Mouse (Mus musculus): ENCODE results near the gene D630003M21Rik. TPM values are rescaled to one million over a fixed set of nuclear protein-coding genes. Genes with fewer than 3 reads are reported as not detected.
A peak's percentile ranks its signal among the peaks of the same experiment; 100 is the strongest.

Gene D630003M21Rik
- total and polyA plus RNA-seq, 2 experiments from 2014 or later, result 1.1 to 5.5 TPM

DNA sequence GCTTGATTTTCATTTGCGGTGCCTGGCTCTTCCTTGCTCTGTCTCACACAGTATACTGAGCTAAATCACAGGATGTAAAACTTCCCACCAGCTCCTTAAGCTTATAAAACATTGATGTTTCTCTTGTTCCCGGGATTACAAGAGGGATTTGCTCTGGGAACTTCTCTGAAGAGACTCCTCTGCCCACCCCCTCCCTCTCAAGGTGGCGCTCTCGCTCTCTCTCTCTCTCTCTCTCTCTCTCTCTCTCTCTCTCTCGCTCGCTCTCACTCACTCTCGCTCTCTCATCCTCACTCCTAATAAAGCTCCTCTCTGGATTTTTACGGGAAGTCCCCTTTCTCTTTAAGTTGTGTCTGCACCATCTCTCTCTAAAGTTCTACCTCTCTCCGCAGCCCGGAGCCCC lies 18.1 kb downstream of the D630003M21Rik start:
- ATAC-seq (ENCODE audit: low FRiP score), result no peak
- no peaks in the 10 kb centered on the region for H3K27me3 ChIP-seq (ENCODE audit: insufficient read depth, low read length)
- DNase-seq (ENCODE audit: low spot score), result no peak
- no peaks in the 10 kb centered on the region for H3K9me3 ChIP-seq (ENCODE audit: low read length)
- peak; percentile 18; the same call in 1 of the 2 replicates for TF ChIP-seq CTCF (IDR thresholded peaks at IDR 0.05)
- H3K4me3 ChIP-seq (ENCODE audit: low read depth, low read length), result no peak overlapping the region
- no peak overlapping the region for H3K27ac ChIP-seq (ENCODE audit: low read depth, low read length)
- no peak overlapping the region for H3K9ac ChIP-seq (replicated peaks; ENCODE audit: low read length, poor library complexity, severe bottlenecking)
- no peaks in the 10 kb centered on the region for H3K36me3 ChIP-seq (ENCODE audit: insufficient read depth, low read length)
- 18% methylated on average over 10 of the region's 10 CpGs for WGBS
- H3K4me1 ChIP-seq (ENCODE audit: insufficient read depth, low read length), result no peaks in the 10 kb centered on the region
- H3K4me2 ChIP-seq (ENCODE audit: low read depth, low read length, poor library complexity, severe bottlenecking), result no peak overlapping the region

DNA sequence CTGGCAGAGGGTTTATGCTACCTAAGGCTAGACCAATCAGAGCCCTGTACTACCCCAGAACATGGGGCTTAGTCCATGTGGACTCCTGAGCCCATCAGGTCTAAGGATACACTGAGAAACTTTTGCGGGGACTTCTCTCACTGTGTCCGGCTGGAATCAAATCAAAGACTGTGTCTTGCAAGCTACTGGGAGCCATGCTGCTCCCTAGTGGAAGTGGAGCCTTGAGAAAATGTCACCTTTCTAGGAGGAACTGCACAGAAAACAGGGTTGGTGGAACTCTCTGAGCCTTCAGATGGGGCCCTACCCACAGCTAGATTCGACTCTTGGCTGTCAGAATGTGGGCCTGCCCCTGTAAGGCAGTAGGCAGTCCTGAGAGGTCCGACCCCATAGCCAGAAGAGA lies 18.5 kb downstream of the D630003M21Rik start:
- TF ChIP-seq CTCF (IDR thresholded peaks at IDR 0.05), result peak; percentile 44
- Histone ChIP-seq H3K9me3 (ENCODE audit: low read length) (no peaks in the 10 kb centered on the region), H3K4me1 (ENCODE audit: insufficient read depth, low read length) (no peaks in the 10 kb centered on the region), H3K9ac (replicated peaks; ENCODE audit: low read length, poor library complexity, severe bottlenecking) (no peak overlapping the region), H3K27ac (ENCODE audit: low read depth, low read length) (no peak overlapping the region), H3K36me3 (ENCODE audit: insufficient read depth, low read length) (no peaks in the 10 kb centered on the region), H3K27me3 (ENCODE audit: insufficient read depth, low read length) (no peaks in the 10 kb centered on the region), H3K4me2 (ENCODE audit: low read depth, low read length, poor library complexity, severe bottlenecking) (no peak overlapping the region), H3K4me3 (ENCODE audit: low read depth, low read length) (no peak overlapping the region)
- WGBS, result 45% methylated on average over 4 of the region's 4 CpGs
- DNase-seq (ENCODE audit: low spot score) (no peak), ATAC-seq (ENCODE audit: low FRiP score) (no peak)

DNA sequence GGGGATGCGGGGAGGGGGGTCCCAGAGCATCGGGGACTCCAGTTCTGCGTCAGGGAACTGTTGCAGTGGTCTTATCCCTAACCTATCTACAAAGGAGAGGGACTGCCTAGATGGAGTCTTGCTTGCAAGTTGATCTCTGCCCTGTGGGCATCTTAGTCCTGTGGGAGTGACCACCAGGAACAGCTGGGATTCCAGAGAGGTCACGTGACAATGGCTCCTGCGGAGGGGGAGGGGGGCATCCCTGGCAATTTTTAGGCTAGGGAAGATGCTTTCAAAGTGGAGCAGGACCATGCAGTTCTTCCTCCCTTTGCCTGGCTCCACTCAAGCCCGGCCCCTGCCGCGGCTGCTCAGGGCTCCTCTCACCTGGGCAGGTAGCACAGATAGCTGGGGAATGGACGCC lies 19.2 kb downstream of the D630003M21Rik start:
- H3K4me1 ChIP-seq (ENCODE audit: insufficient read depth, low read length), result no peaks in the 10 kb centered on the region
- H3K36me3 ChIP-seq (ENCODE audit: insufficient read depth, low read length), result no peaks in the 10 kb centered on the region
- DNase-seq (ENCODE audit: low spot score), result no peak
- no peak for ATAC-seq (ENCODE audit: low FRiP score)
- no peak overlapping the region for H3K4me3 ChIP-seq (ENCODE audit: low read depth, low read length)
- no peaks in the 10 kb centered on the region for H3K27me3 ChIP-seq (ENCODE audit: insufficient read depth, low read length)
- H3K4me2 ChIP-seq (ENCODE audit: low read depth, low read length, poor library complexity, severe bottlenecking), result no peak overlapping the region
- H3K9me3 ChIP-seq (ENCODE audit: low read length), result no peaks in the 10 kb centered on the region
- H3K9ac ChIP-seq (replicated peaks; ENCODE audit: low read length, poor library complexity, severe bottlenecking), result no peak overlapping the region
- H3K27ac ChIP-seq (ENCODE audit: low read depth, low read length), result no peak overlapping the region
- TF ChIP-seq CTCF (IDR thresholded peaks at IDR 0.05), result no peak
- 70% methylated on average over 9 of the region's 9 CpGs for whole genome bisulfite sequencing

DNA sequence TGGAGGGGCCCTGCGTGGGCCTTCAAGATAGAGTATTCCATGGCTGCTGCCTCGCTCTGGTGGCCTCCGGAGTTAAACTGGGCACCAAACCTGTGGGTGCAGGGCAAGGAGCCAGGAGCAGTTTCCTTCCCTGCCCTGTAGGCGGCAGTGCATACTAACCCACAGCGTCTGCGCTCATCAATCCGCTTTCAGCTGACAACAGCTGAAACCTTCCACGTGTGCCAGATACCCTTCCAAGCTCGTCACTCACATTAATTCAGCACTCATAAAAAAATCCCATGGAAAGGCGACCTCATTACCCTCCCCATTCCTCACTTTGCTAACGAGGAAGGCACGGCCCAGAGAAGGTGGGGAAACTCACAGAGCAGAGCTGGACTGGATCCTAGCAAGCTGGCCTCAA lies 21.2 kb downstream of the D630003M21Rik start:
- Histone ChIP-seq H3K9me3 (ENCODE audit: low read length) (no peaks in the 10 kb centered on the region), H3K9ac (replicated peaks; ENCODE audit: low read length, poor library complexity, severe bottlenecking) (no peak overlapping the region)
- 6% methylated on average over 12 of the region's 12 CpGs for WGBS

DNA sequence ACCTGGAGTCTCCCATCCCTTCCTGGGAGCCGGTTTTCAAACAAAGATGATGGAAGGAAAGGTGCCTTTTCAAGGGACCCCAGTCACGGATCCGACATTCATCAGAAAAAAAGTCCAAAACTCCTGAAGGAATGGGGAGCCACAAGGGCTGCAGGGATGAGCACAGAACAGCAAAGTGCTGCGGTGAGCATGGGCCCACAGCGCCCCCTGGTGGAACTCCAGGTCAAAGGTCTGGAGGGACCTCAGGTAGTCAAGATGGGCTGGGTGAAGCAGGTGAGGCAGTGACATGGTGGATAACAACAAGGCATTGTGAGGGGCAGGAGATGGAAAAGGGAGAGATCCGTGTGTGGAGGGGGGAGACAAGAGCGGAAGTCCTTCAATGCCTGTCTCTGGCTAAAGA lies 24.9 kb downstream of the D630003M21Rik start:
- no peaks in the 10 kb centered on the region for H3K4me1 ChIP-seq (ENCODE audit: insufficient read depth, low read length)
- DNase-seq (ENCODE audit: low spot score), result peak; percentile 83
- H3K4me2 ChIP-seq (ENCODE audit: low read depth, low read length, poor library complexity, severe bottlenecking), result no peak overlapping the region
- no peaks in the 10 kb centered on the region for H3K9me3 ChIP-seq (ENCODE audit: low read length)
- H3K9ac ChIP-seq (replicated peaks; ENCODE audit: low read length, poor library complexity, severe bottlenecking), result no peak overlapping the region
- no peak; the same call in 1 of the 2 replicates for ATAC-seq (ENCODE audit: low FRiP score)
- 0 out of 2 replicates have a peak, but pooled peaks cover 3% of the 10 kb centered on the region for H3K36me3 ChIP-seq (ENCODE audit: insufficient read depth, low read length)
- no peak overlapping the region for H3K27ac ChIP-seq (ENCODE audit: low read depth, low read length)
- WGBS, result 6% methylated on average over 7 of the region's 7 CpGs
- no peak overlapping the region for H3K4me3 ChIP-seq (ENCODE audit: low read depth, low read length)
- no peaks in the 10 kb centered on the region for H3K27me3 ChIP-seq (ENCODE audit: insufficient read depth, low read length)
- peak; percentile 100 for TF ChIP-seq CTCF (IDR thresholded peaks at IDR 0.05)

More for the DNA sequence above, 21.2 kb downstream of the D630003M21Rik start:
- H3K4me3 ChIP-seq (ENCODE audit: low read depth, low read length), result no peak overlapping the region
- ATAC-seq (ENCODE audit: low FRiP score) (no peak), DNase-seq (ENCODE audit: low spot score) (peak; percentile 85)
- no peaks in the 10 kb centered on the region for H3K36me3 ChIP-seq (ENCODE audit: insufficient read depth, low read length)
- TF ChIP-seq CTCF (IDR thresholded peaks at IDR 0.05), result peak; percentile 91
- no peak overlapping the region for H3K4me2 ChIP-seq (ENCODE audit: low read depth, low read length, poor library complexity, severe bottlenecking)
- H3K4me1 ChIP-seq (ENCODE audit: insufficient read depth, low read length), result no peaks in the 10 kb centered on the region
- H3K27me3 ChIP-seq (ENCODE audit: insufficient read depth, low read length), result no peaks in the 10 kb centered on the region
- no peak overlapping the region for H3K27ac ChIP-seq (ENCODE audit: low read depth, low read length)

DNA sequence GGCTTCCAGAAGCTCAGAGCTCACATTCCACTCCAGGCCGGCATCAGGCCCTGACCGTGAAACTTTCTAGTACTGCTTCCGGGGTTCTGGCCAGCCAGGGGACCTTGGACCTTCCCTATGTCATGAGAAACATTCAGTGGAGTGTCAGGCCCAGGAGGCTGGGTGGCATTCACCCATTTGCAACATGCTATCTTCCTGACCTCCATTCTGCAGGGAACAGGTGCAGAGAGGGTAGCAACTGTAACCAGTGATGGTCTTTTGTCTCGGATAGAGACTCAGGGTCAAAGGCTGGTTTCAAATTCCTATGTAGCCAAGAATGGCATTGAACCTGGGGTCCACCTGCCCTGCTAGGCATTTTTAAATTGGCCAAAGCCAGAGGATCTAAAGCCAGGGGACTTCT lies 25.3 kb downstream of the D630003M21Rik start:
- Histone ChIP-seq H3K4me3 (ENCODE audit: low read depth, low read length) (no peak overlapping the region), H3K27me3 (ENCODE audit: insufficient read depth, low read length) (no peaks in the 10 kb centered on the region), H3K36me3 (ENCODE audit: insufficient read depth, low read length) (0 out of 2 replicates have a peak, but pooled peaks cover 3% of the 10 kb centered on the region), H3K9ac (replicated peaks; ENCODE audit: low read length, poor library complexity, severe bottlenecking) (no peak overlapping the region), H3K4me2 (ENCODE audit: low read depth, low read length, poor library complexity, severe bottlenecking) (no peak overlapping the region), H3K27ac (ENCODE audit: low read depth, low read length) (no peak overlapping the region), H3K9me3 (ENCODE audit: low read length) (no peaks in the 10 kb centered on the region), H3K4me1 (ENCODE audit: insufficient read depth, low read length) (no peaks in the 10 kb centered on the region)
- TF ChIP-seq CTCF (IDR thresholded peaks at IDR 0.05), result no peak
- no peak for DNase-seq (ENCODE audit: low spot score)
- ATAC-seq (ENCODE audit: low FRiP score), result no peak
- WGBS, result 88% methylated on average over 4 of the region's 4 CpGs

Measured in midbrain, postnatal 0 days (tissue).